Mouse (Mus musculus): Measurements from ENCODE around the gene Rpl26. TPM values are rescaled to one million over a fixed set of nuclear protein-coding genes. Genes with fewer than 3 reads are reported as not detected.

Gene Rpl26
- 169 TPM for polyA plus RNA-seq (2014; fragmentation: Illumina TruSeq; extraction: RNeasy Lipid Tissue Mini Kit (QIAGEN cat#74804); ENCODE audit: low read depth, low replicate concordance)

GRCm38 (mm10) chr11:68901351-68902046, at the start of gene Rpl26:
Gene Rpl26 (plus strand): TSS chr11:68901583.

GRCm38 (mm10) chr11:68871748-68872147, 29.6 kb upstream of the Rpl26 start, which contains the start of gene Ndel1:
Gene Ndel1 (minus strand): TSS chr11:68871858.

DNA sequence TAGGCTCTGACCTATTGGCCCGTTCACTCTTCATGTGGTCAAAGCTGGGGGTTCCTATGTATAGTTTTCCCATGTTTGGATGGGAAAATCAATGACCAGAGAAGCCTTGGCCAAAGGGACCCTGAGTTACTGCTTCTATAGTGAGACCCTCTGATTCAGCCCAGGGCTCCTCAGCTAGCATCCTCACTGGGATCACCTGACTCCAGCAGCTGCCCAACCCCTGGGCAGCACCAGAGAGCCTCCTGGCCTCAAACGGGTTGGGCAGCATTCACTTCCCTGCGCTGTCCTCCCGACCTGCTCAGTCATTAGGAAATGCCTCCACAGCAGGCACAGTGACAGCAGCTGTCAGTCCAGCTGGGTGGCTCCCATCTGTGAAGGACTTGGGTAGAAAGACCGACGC, 13.1 kb upstream of the Rpl26 start, which contains the start of gene Rnf222:
Gene Rnf222 (plus strand): TSS at position 301 of the 400 bp plus-strand sequence.

GRCm38 (mm10) chr11:68926981-68927380, 25.6 kb downstream of the Rpl26 start, which contains the start of gene Odf4:
Gene Odf4 (minus strand): TSS chr11:68927081.

Other genes with a start within 250 kb of the Rpl26 start
- gene Myh10, start 210.0 kb upstream of the Rpl26 start, polyA plus RNA-seq (2014; fragmentation: Illumina TruSeq; extraction: RNeasy Lipid Tissue Mini Kit (QIAGEN cat#74804); ENCODE audit: low read depth, low replicate concordance): 9.9 TPM
- gene Ndel1, start 29.7 kb upstream of the Rpl26 start, polyA plus RNA-seq (2014; fragmentation: Illumina TruSeq; extraction: RNeasy Lipid Tissue Mini Kit (QIAGEN cat#74804); ENCODE audit: low read depth, low replicate concordance): 192 TPM
- not detected for gene Rnf222, start 13.0 kb upstream of the Rpl26 start, polyA plus RNA-seq (2014; fragmentation: Illumina TruSeq; extraction: RNeasy Lipid Tissue Mini Kit (QIAGEN cat#74804); ENCODE audit: low read depth, low replicate concordance)
- not detected for gene Odf4, start 25.5 kb downstream of the Rpl26 start, polyA plus RNA-seq (2014; fragmentation: Illumina TruSeq; extraction: RNeasy Lipid Tissue Mini Kit (QIAGEN cat#74804); ENCODE audit: low read depth, low replicate concordance)
- 1.7 TPM for gene Arhgef15, start 55.9 kb downstream of the Rpl26 start, polyA plus RNA-seq (2014; fragmentation: Illumina TruSeq; extraction: RNeasy Lipid Tissue Mini Kit (QIAGEN cat#74804); ENCODE audit: low read depth, low replicate concordance)
- 53.1 TPM for gene Slc25a35, start 66.5 kb downstream of the Rpl26 start, polyA plus RNA-seq (2014; fragmentation: Illumina TruSeq; extraction: RNeasy Lipid Tissue Mini Kit (QIAGEN cat#74804); ENCODE audit: low read depth, low replicate concordance)
- gene Rangrf, start 73.6 kb downstream of the Rpl26 start, polyA plus RNA-seq (2014; fragmentation: Illumina TruSeq; extraction: RNeasy Lipid Tissue Mini Kit (QIAGEN cat#74804); ENCODE audit: low read depth, low replicate concordance): 7.5 TPM
- gene Pfas, start 106.9 kb downstream of the Rpl26 start, polyA plus RNA-seq (2014; fragmentation: Illumina TruSeq; extraction: RNeasy Lipid Tissue Mini Kit (QIAGEN cat#74804); ENCODE audit: low read depth, low replicate concordance): 8.8 TPM
- 3.0 TPM for gene Ctc1, start 114.3 kb downstream of the Rpl26 start, polyA plus RNA-seq (2014; fragmentation: Illumina TruSeq; extraction: RNeasy Lipid Tissue Mini Kit (QIAGEN cat#74804); ENCODE audit: low read depth, low replicate concordance)
- 3.5 TPM for gene Aurkb, start 144.1 kb downstream of the Rpl26 start, polyA plus RNA-seq (2014; fragmentation: Illumina TruSeq; extraction: RNeasy Lipid Tissue Mini Kit (QIAGEN cat#74804); ENCODE audit: low read depth, low replicate concordance)
- 3.4 TPM for gene Borcs6, start 158.1 kb downstream of the Rpl26 start, polyA plus RNA-seq (2014; fragmentation: Illumina TruSeq; extraction: RNeasy Lipid Tissue Mini Kit (QIAGEN cat#74804); ENCODE audit: low read depth, low replicate concordance)
- 1.9 TPM for gene Tmem107, start 169.2 kb downstream of the Rpl26 start, polyA plus RNA-seq (2014; fragmentation: Illumina TruSeq; extraction: RNeasy Lipid Tissue Mini Kit (QIAGEN cat#74804); ENCODE audit: low read depth, low replicate concordance)
- 109 TPM for gene Vamp2, start 186.9 kb downstream of the Rpl26 start, polyA plus RNA-seq (2014; fragmentation: Illumina TruSeq; extraction: RNeasy Lipid Tissue Mini Kit (QIAGEN cat#74804); ENCODE audit: low read depth, low replicate concordance)
- gene Per1, start 193.6 kb downstream of the Rpl26 start, polyA plus RNA-seq (2014; fragmentation: Illumina TruSeq; extraction: RNeasy Lipid Tissue Mini Kit (QIAGEN cat#74804); ENCODE audit: low read depth, low replicate concordance): 0.32 TPM
- gene Hes7, start 218.8 kb downstream of the Rpl26 start, polyA plus RNA-seq (2014; fragmentation: Illumina TruSeq; extraction: RNeasy Lipid Tissue Mini Kit (QIAGEN cat#74804); ENCODE audit: low read depth, low replicate concordance): not detected
- gene 9130213A22Rik, start 221.0 kb downstream of the Rpl26 start, polyA plus RNA-seq (2014; fragmentation: Illumina TruSeq; extraction: RNeasy Lipid Tissue Mini Kit (QIAGEN cat#74804); ENCODE audit: low read depth, low replicate concordance): not detected
- 0.22 TPM for gene Aloxe3, start 224.3 kb downstream of the Rpl26 start, polyA plus RNA-seq (2014; fragmentation: Illumina TruSeq; extraction: RNeasy Lipid Tissue Mini Kit (QIAGEN cat#74804); ENCODE audit: low read depth, low replicate concordance)